Mouse (Mus musculus) stomach, embryonic 15.5 days (tissue): Measurements from ENCODE around the gene Pla2g10. TPM values are rescaled to one million over a fixed set of nuclear protein-coding genes. Genes with fewer than 3 reads are reported as not detected.

Experiments used
- ATAC-seq: fragments of 200-750 bp; cut with Nextera tagmentation; 2 replicates; pipeline ENCODE4 v1.8.0; 2017; ENCODE audit warnings: low read depth, moderate number of reproducible peaks, moderate TSS enrichment; ENCODE audit not compliant: insufficient read depth, low FRiP score
- H3K27ac ChIP-seq: fragments of 300-500 bp; sonication (generic); 2 replicates; pipeline ENCODE4 v1.5.1; 2015; ENCODE audit warnings: mild to moderate bottlenecking, inconsistent platforms
- H3K27me3 ChIP-seq: fragments of 300-500 bp; sonication (generic); replicated peaks from 2 replicates; pipeline ENCODE4 v1.6.1; 2015; ENCODE audit warnings: inconsistent platforms
- H3K36me3 ChIP-seq: fragments of 300-500 bp; sonication (generic); 2 replicates; pipeline ENCODE4 v1.6.1; 2015; ENCODE audit warnings: inconsistent platforms
- H3K4me1 ChIP-seq: fragments of 300-500 bp; sonication (generic); 2 replicates; pipeline ENCODE4 v1.6.1; 2015; ENCODE audit warnings: inconsistent platforms
- H3K4me2 ChIP-seq: fragments of 300-500 bp; sonication (generic); 2 replicates; pipeline ENCODE4 v1.6.1; 2015; ENCODE audit warnings: mild to moderate bottlenecking, inconsistent platforms
- H3K4me3 ChIP-seq: fragments of 300-500 bp; sonication (generic); replicated peaks from 2 replicates; pipeline ENCODE4 v1.5.1; 2015; ENCODE audit warnings: inconsistent platforms
- H3K9ac ChIP-seq: fragments of 300-500 bp; sonication (generic); 2 replicates; pipeline ENCODE4 v1.6.1; 2015; ENCODE audit warnings: inconsistent platforms
- H3K9me3 ChIP-seq: fragments of 300-500 bp; sonication (generic); 2 replicates; pipeline ENCODE4 v1.6.1; 2016; ENCODE audit warnings: inconsistent platforms
- WGBS: fragments of 180-500 bp; shearing (Covaris S2); methylation state at CpG from one replicate; pipeline ENCODE4 v1.1.7; 2015; 5-methylcytosine and 5-hydroxymethylcytosine counted together
- polyA plus RNA-seq: library from polyadenylated mRNA; unstranded; fragments of >200 nt; fragmentation: Nextera tagmentation; extraction: Ambion mirVana; gene quantifications from 2 replicates; pipeline ENCODE4 v1.2.1, GENCODE M21; 2015

Pla2g10 gene
- polyA plus RNA-seq, 1 experiment from 2014 or later: 25.4 TPM

GRCm38 (mm10) chr16:13669282-13669681, 61.5 kb downstream of the Pla2g10 start:
- Histone ChIP-seq H3K27ac (no peak overlapping the region), H3K36me3 (peaks cover 11% of the 10 kb centered on the region; the same call in 1 of the 2 replicates), H3K4me2 (no peak overlapping the region), H3K4me3 (no peak overlapping the region), H3K9ac (no peak overlapping the region), H3K4me1 (peaks cover 13% of the 10 kb centered on the region), H3K9me3 (no peaks in the 10 kb centered on the region), H3K27me3 (no peaks in the 10 kb centered on the region)
- ATAC-seq: no peak
- WGBS: 90% methylated on average over 1 of the region's 1 CpGs

GRCm38 (mm10) chr16:13668402-13669108, 62.2 kb downstream of the Pla2g10 start:
- H3K36me3 ChIP-seq: peaks cover 11% of the 10 kb centered on the region; the same call in 1 of the 2 replicates
- peak overlapping the region; percentile 69 for H3K4me3 ChIP-seq
- H3K9ac ChIP-seq: no peak overlapping the region
- WGBS: 71% methylated on average over 10 of the region's 10 CpGs
- no peaks in the 10 kb centered on the region for H3K27me3 ChIP-seq
- H3K4me2 ChIP-seq: peak overlapping the region; percentile 81
- H3K9me3 ChIP-seq: no peaks in the 10 kb centered on the region
- peak overlapping the region; percentile 55; the same call in 1 of the 2 replicates for H3K27ac ChIP-seq
- peaks cover 13% of the 10 kb centered on the region for H3K4me1 ChIP-seq
- no peak for ATAC-seq

GRCm38 (mm10) chr16:13667878-13668343, 62.9 kb downstream of the Pla2g10 start, which contains the start of gene Parn:
TSS of gene Parn (minus strand) at chr16:13668170.
- Histone ChIP-seq H3K27ac (peak within 1 kb of the TSS; percentile 71), H3K4me2 (peak within 1 kb of the TSS; percentile 81), H3K36me3 (peaks cover 11% of the 10 kb centered on the region; the same call in 1 of the 2 replicates), H3K9ac (peak within 1 kb of the TSS; percentile 71), H3K4me3 (peak within 1 kb of the TSS; percentile 69), H3K9me3 (no peaks in the 10 kb centered on the region), H3K27me3 (no peaks in the 10 kb centered on the region), H3K4me1 (peaks cover 8% of the 10 kb centered on the region; the same call in 1 of the 2 replicates)
- WGBS: 0% methylated on average over 35 of the region's 35 CpGs
- ATAC-seq: peak; percentile 84

Other genes starting within 250 kb of the Pla2g10 start
- 39.4 and 40.5 TPM in 2 replicates for gene Parn, start 62.8 kb downstream of the Pla2g10 start, polyA plus RNA-seq
- 46.3 and 46.5 TPM in 2 replicates for gene Bfar, start 59.1 kb downstream of the Pla2g10 start, polyA plus RNA-seq
- gene 3110001I22Rik, start 59.1 kb downstream of the Pla2g10 start, polyA plus RNA-seq: 5.0 TPM in 2 replicates
- gene Rrn3, start 49.7 kb upstream of the Pla2g10 start, polyA plus RNA-seq: 53.4 and 56.8 TPM in 2 replicates
- gene Ntan1, start 87.9 kb upstream of the Pla2g10 start, polyA plus RNA-seq: 160 and 174 TPM in 2 replicates
- 96.8 and 108 TPM in 2 replicates for gene Pdxdc1, start 172.1 kb upstream of the Pla2g10 start, polyA plus RNA-seq
- 15.4 and 17.6 TPM in 2 replicates for gene Mpv17l, start 172.2 kb upstream of the Pla2g10 start, polyA plus RNA-seq